Mouse (Mus musculus) embryo, embryonic 11 days (tissue): ENCODE results near the gene Atp5s.

ENCODE experiments used
- DNase-seq: peaks from one replicate; pipeline ENCODE4 v3.0.0-alpha.2; 2015

Atp5s gene

GRCm38 (mm10) chr12:69733518-69733917 lies 8.8 kb downstream of the Atp5s start:
- peak; percentile 79 for DNase-seq

DNA sequence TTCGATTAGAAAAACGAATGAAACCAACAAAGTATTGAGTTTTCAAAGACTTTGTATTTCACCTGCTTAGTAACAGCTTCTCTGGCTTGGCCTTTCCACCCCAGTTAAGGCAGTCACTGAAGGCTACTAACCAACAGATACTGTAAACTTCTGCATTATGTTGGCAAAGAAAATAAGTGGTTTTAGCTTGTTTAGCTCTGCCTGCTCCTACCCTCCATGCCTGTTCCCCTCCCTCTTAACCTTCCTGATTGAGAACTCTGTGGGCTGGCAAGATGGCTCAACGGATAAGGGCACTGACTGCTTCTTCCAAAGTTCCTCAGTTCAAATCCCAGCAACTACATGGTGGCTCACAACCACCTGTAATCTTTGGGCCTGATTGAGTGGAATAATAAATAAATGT lies 9.2 kb downstream of the Atp5s start:
- no peak for DNase-seq

GRCm38 (mm10) chr12:69741965-69742364 lies 17.2 kb downstream of the Atp5s start:
- no peak for DNase-seq

GRCm38 (mm10) chr12:69744138-69744537 lies 19.4 kb downstream of the Atp5s start:
- no peak for DNase-seq

DNA sequence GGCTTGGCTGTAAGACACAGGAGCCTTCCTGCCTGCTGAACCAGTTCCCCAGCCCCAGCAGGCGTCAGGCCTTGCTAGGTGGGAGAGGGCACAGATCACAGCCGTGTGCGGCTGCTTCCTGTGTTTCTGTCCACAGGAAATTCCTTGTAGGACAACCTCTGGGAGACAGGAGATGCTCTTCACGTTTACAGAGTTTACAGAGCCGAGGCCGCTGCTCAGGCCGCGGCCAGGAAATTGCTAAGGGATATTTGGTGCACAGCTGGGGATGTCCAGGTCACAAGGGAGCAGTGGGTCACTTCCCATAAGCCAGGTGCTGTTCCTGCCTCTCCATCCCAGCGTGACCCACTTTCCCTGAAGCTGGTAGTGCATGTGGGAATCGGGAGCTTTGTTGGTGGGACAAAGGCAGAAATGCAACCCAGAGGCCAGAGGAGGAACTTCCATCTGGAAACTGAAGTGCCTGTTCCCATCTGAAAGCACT lies 27.2 kb downstream of the Atp5s start:
- peak; percentile 56 for DNase-seq

GRCm38 (mm10) chr12:69753936-69754335 lies 29.2 kb downstream of the Atp5s start:
- DNase-seq = no peak

GRCm38 (mm10) chr12:69756015-69756414 lies 31.3 kb downstream of the Atp5s start:
- no peak for DNase-seq

DNA sequence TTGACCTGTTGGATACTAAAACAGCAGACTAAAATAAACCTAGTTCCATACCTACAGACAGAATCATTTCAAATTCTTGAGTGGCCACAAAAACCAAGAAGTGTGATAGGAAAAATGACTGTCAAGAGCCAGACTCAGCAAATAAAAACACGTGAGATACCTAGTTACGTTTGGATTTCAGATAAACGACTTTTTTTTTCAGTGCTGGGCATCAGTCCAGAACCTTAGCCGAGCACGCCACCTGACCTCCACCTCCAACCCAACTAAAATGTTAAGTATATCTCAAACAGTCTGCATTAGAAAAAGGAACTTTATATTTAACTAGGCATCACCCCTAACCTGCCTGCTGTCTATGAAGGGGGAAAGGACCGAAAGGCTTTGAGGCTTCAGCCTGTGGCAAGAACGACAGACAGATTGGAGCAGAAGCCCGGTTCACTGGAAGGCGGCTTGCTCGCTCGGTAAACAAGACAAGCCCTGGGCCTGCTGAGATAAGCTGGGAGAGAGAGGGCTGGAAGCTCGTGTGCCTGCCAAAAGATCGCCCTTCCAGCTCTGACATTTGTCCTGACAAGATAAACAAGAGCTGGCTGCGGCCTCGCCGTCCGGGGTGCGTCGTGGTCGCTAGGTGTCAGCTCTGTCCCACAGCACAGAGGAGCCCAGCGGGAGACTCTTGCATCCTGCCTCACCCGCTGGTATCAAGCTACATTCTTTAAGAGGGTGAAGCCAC lies 32.8 kb downstream of the Atp5s start:
- peak; percentile 90 for DNase-seq

GRCm38 (mm10) chr12:69758221-69759185 lies 33.8 kb downstream of the Atp5s start:
- DNase-seq = peak; percentile 60

GRCm38 (mm10) chr12:69759267-69759885 lies 34.6 kb downstream of the Atp5s start:
- no peak for DNase-seq

DNA sequence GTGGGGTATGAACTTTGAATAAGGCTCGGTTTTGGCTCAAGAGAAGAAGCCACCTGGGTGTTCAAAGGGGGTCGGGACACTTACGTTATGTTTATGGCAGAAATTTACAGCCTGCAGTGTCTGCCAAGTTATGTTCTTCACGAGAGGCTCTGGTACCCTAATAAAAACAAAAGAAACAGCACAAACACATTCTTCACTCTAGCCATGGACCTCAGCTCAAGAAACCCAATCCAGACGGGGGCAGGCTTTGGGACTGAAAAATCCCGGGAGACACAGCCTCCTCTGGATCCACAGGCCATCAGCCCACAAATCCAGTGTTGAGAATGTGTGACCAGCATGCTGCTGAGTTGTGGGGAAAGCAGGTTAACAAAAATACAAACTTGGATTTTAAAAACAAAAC lies 35.3 kb downstream of the Atp5s start:
- DNase-seq = no peak

DNA sequence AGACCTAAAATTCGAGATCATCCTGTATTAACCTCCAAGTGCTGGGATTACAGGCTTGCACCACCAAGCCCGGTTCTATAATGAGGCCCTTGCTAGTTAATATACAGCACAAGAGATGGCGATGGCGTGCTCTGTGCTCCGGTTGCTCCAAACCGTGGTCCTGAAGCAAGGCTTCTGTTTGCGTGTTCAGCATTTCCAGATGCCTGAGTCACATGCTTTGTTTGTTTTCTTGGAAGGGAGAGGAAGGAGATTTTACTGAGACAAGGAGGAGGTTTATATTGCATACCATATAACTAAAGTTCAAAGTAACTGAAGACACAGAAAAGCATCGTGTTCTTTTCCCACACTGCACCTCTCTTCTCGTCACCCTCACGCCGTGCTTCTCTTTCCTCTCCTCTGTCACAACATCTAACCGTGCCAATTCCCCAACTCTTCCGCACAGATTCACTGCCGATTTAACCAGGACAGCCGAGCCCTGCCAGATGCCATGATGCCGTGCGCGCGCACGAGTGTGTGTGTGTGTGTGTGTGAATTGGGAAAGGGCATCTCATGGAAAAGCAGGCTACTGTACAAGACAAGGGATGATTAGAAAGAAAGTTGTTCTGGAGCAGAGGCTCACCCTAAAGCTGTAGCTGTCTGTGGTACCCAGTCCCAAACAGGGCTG lies 36.1 kb downstream of the Atp5s start:
- DNase-seq = no peak

DNA sequence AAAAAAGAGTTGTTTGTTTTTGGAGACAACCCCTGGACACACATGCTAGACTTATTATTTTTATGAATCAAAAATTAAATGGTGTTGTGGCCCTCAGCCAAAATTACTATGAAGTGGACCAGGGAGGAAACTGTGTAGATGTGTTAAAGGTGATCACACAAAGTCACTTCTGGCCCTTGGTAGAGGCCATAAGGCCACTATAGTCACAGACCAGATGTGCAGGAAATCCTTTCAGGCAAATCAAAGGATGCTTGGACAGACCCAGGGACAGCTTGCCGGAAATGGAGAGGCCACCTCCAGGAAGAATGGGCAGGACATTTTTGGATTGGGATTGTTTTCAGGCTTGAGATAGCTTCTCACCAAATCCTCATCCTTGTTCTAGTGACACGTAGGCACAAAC lies 36.9 kb downstream of the Atp5s start:
- no peak for DNase-seq

DNA sequence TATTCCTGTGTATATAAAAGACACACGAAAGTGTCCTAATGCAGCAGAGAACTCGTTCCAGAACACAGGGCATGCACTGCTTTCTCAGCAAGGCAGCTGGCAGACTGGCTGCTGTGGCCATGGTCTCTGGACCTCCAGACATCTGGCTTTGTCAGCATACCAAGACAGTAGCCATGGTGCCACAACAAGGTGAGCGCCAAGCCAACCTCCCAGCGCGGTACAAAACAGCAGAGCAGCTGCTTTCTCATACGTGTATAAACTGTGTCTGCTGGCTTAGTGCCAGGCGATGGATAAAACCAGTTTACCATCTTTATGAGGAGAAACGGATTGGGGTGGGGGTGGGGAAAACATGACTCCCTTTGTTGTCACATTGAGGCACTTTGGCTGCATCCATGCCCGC lies 40.8 kb downstream of the Atp5s start:
- DNase-seq = no peak

GRCm38 (mm10) chr12:69766185-69766904 lies 41.6 kb downstream of the Atp5s start:
- no peak for DNase-seq

DNA sequence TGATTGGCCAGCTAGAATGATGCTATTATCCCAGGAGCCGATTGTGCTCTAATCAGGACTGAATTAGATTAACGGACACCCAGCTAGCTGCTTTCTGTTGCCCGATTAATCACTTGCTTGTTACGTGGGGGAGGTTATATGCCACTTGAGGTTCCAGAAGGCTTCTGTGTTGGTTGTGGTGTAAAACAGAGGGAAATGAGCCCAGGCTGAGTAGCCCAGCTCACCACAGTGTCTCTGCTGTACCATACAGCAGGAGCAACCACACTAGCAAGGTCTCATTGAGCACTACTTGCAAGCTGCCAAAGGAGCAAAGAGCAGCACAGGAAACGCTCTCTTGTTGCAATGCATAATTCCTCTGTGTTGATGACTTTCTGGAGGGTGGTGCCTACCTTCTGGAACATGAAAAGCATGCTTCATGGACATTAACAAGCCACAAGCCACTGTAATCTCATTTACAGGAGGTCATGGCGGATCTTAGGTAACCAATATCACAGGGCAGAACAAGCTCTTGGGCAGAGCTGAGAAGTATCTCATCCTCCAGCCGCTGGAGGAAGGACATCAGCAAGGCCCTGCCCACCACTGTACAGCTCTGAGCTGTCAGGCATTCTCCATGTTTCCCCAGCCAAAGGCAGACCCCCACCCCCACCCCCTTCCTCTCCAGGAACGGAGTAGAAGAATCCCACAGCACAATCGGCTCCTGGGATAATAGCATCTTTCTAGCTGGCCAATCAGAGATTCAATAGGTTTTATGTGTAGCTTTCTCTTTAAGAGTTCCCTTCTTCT lies 42.9 kb downstream of the Atp5s start:
- DNase-seq = no peak

GRCm38 (mm10) chr12:69768841-69769240 lies 44.1 kb downstream of the Atp5s start:
- no peak for DNase-seq

GRCm38 (mm10) chr12:69776607-69777340 lies 52.0 kb downstream of the Atp5s start:
- DNase-seq = no peak

DNA sequence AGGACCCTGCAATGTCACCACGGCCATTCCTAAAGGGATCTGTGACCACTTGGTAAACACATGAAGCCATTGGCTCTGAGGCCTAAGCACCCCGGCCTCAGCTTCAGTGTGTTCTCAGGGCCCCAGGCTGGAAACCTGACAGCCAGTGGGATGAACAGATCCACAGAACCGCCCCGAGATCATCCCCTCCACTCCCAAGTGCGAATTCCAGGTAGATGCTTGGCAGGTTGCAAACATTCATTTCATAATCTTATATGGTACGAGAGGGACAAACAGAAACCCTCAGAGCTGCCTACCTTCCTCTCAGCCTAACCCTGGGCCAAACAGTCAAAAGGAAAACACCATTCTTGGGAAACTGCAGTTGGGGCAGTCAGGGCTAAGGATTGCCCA lies 52.6 kb downstream of the Atp5s start:
- no peak for DNase-seq

GRCm38 (mm10) chr12:69777957-69778356 lies 53.2 kb downstream of the Atp5s start:
- DNase-seq = no peak

DNA sequence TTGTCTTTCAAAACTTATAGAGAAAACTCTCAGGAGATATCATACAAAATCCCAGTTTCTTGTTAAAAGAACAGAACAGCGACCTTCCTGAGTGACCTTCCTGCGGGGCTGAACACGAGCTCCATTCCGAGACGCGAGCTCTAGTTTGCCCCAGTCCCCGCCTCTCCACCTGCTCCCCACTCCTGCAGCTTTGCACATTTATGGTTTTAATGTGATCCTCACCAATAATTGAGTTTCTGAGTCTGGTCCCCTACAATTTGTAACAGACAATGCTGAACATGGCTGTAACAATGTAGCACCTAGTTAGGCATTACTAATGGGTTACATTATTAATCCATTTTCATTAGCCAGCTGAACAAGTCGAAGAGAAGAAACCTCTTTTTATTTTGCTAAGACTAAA lies 56.7 kb downstream of the Atp5s start:
- DNase-seq = no peak
